Mouse (Mus musculus) heart, embryonic 11.5 days (tissue): ENCODE measurements around the gene Fam104a. TPM values are rescaled to one million over a fixed set of nuclear protein-coding genes. Genes with fewer than 3 reads are reported as not detected.

Experiments
- ATAC-seq: fragments of 200-750 bp; cut with Nextera tagmentation; replicated peaks from 2 replicates; pipeline ENCODE4 v1.8.0; 2017; ENCODE audit warnings: moderate library complexity; ENCODE audit not compliant: insufficient number of reproducible peaks, low FRiP score, low TSS enrichment
- H3K27ac ChIP-seq: fragments of 300-500 bp; sonication (generic); 2 replicates; pipeline ENCODE4 v1.5.1; 2014; ENCODE audit warnings: mild to moderate bottlenecking, low read depth, low read length
- H3K27me3 ChIP-seq: fragments of 300-500 bp; sonication (generic); 2 replicates; pipeline ENCODE4 v1.6.1; 2014; ENCODE audit warnings: mild to moderate bottlenecking, low read length, mixed read lengths; ENCODE audit not compliant: control insufficient read depth, insufficient read depth
- H3K36me3 ChIP-seq: fragments of 300-500 bp; sonication (generic); 2 replicates; pipeline ENCODE4 v1.6.1; 2014; ENCODE audit warnings: mild to moderate bottlenecking, low read length, moderate library complexity, mixed read lengths; ENCODE audit not compliant: control insufficient read depth, insufficient read depth
- H3K4me1 ChIP-seq: fragments of 300-500 bp; sonication (generic); 2 replicates; pipeline ENCODE4 v1.6.1; 2014; ENCODE audit warnings: low read length; ENCODE audit not compliant: control insufficient read depth, insufficient read depth
- H3K4me2 ChIP-seq: fragments of 300-500 bp; sonication (generic); 2 replicates; pipeline ENCODE4 v1.6.1; 2014; ENCODE audit warnings: mild to moderate bottlenecking, moderate library complexity
- H3K4me3 ChIP-seq: fragments of 300-500 bp; sonication (generic); 2 replicates; pipeline ENCODE4 v1.5.1; 2014; ENCODE audit warnings: low read depth, low read length
- H3K9ac ChIP-seq: fragments of 300-500 bp; sonication (generic); 2 replicates; pipeline ENCODE4 v1.6.1; 2014; ENCODE audit warnings: mild to moderate bottlenecking, low read depth, low read length, moderate library complexity
- H3K9me3 ChIP-seq: fragments of 300-500 bp; sonication (generic); replicated peaks from 2 replicates; pipeline ENCODE4 v1.6.1; 2016; ENCODE audit warnings: low read length; ENCODE audit not compliant: control insufficient read depth
- WGBS: fragments of 180-500 bp; shearing (Covaris S2); extraction: QIAGEN DNeasy Blood & Tissue Kit; methylation state at CpG from one replicate; pipeline ENCODE4 v1.1.7; 2014; ENCODE audit not compliant: insufficient replicate concordance; 5-methylcytosine and 5-hydroxymethylcytosine counted together
- polyA plus RNA-seq: library from polyadenylated mRNA; unstranded; fragments of >200 nt; fragmentation: Nextera tagmentation; extraction: Ambion mirVana; gene quantifications from 2 replicates; pipeline ENCODE4 v1.2.1, GENCODE M21; 2014

Fam104a gene
- polyA plus RNA-seq, 1 experiment from 2014 or later: 54.7 TPM

- no peak for ATAC-seq
- Histone ChIP-seq H3K27ac (no peak overlapping the region), H3K27me3 (peaks cover 19% of the 10 kb centered on the region), H3K4me3 (no peak overlapping the region), H3K4me1 (peaks cover 8% of the 10 kb centered on the region; the same call in 1 of the 2 replicates), H3K9ac (no peak overlapping the region), H3K4me2 (no peak overlapping the region), H3K9me3 (no peaks in the 10 kb centered on the region), H3K36me3 (no peaks in the 10 kb centered on the region)
- 68% methylated on average over 6 of the region's 6 CpGs for WGBS
These were observed 69.5 kb downstream of the Fam104a start for GRCm38 (mm10) chr11:113614476-113614875.

GRCm38 (mm10) chr11:113611664-113612611 is 72.0 kb downstream of the Fam104a start:
- peak overlapping the region; percentile 51 for H3K4me2 ChIP-seq
- no peaks in the 10 kb centered on the region for H3K4me1 ChIP-seq
- 0 out of 2 replicates have a peak overlapping the region, but pooled peaks have one; percentile 2 for H3K27ac ChIP-seq
- H3K4me3 ChIP-seq: peak overlapping the region; percentile 30
- H3K27me3 ChIP-seq: peaks cover 2% of the 10 kb centered on the region; the same call in 1 of the 2 replicates
- no peaks in the 10 kb centered on the region for H3K36me3 ChIP-seq
- WGBS: 10% methylated on average over 24 of the region's 24 CpGs
- ATAC-seq: no peak
- H3K9me3 ChIP-seq: no peaks in the 10 kb centered on the region
- peak overlapping the region; percentile 36; the same call in 1 of the 2 replicates for H3K9ac ChIP-seq

Other genes with a start within 250 kb of the Fam104a start
- 0.79 and 1.0 TPM in 2 replicates for gene Sstr2, start 64.8 kb downstream of the Fam104a start, polyA plus RNA-seq
- 19.2 and 19.4 TPM in 2 replicates for gene Cog1, start 35.0 kb downstream of the Fam104a start, polyA plus RNA-seq
- gene Slc39a11, start 34.1 kb downstream of the Fam104a start, polyA plus RNA-seq: 17.1 and 18.7 TPM in 2 replicates
- gene D11Wsu47e, start 257 bp upstream of the Fam104a start, polyA plus RNA-seq: 18.1 and 18.7 TPM in 2 replicates
- gene Cpsf4l, start 25.9 kb upstream of the Fam104a start, polyA plus RNA-seq: 0.23 and 0.30 TPM in 2 replicates
- gene Cdc42ep4, start 67.7 kb upstream of the Fam104a start, polyA plus RNA-seq: 18.4 and 19.3 TPM in 2 replicates